Mouse (Mus musculus) midbrain, postnatal 0 days (tissue): ENCODE results near the gene Naxd. TPM values are rescaled to one million over a fixed set of nuclear protein-coding genes. Genes with fewer than 3 reads are reported as not detected.

Experiments used
- ATAC-seq: fragments of 200-750 bp; cut with Nextera tagmentation; 2 replicates; pipeline ENCODE4 v1.8.0; 2017; ENCODE audit warnings: moderate number of reproducible peaks, mild to moderate bottlenecking, moderate TSS enrichment, moderate library complexity; ENCODE audit not compliant: low FRiP score
- DNase-seq: peaks from one replicate; pipeline ENCODE4 v3.0.0-alpha.2; 2015; ENCODE audit warnings: low spot score
- H3K27ac ChIP-seq: fragments of 300-500 bp; sonication (generic); 2 replicates; pipeline ENCODE4 v1.5.1; 2014; ENCODE audit warnings: low read depth, mild to moderate bottlenecking, low read length, mixed read lengths
- H3K27me3 ChIP-seq: fragments of 300-500 bp; sonication (generic); 2 replicates; pipeline ENCODE4 v1.6.1; 2014; ENCODE audit warnings: low read length, control low read depth, mixed read lengths; ENCODE audit not compliant: insufficient read depth
- H3K36me3 ChIP-seq: fragments of 300-500 bp; sonication (generic); 2 replicates; pipeline ENCODE4 v1.6.1; 2014; ENCODE audit warnings: low read length, control low read depth, mixed read lengths; ENCODE audit not compliant: insufficient read depth
- H3K4me1 ChIP-seq: fragments of 300-500 bp; sonication (generic); 2 replicates; pipeline ENCODE4 v1.6.1; 2014; ENCODE audit warnings: mild to moderate bottlenecking, control low read depth, antibody characterized with exemption, low read length, mixed read lengths; ENCODE audit not compliant: insufficient read depth
- H3K4me2 ChIP-seq: fragments of 300-500 bp; sonication (generic); 2 replicates; pipeline ENCODE4 v1.6.1; 2014; ENCODE audit warnings: low read depth, mild to moderate bottlenecking, low read length, mixed read lengths; ENCODE audit not compliant: poor library complexity, severe bottlenecking
- H3K4me3 ChIP-seq: fragments of 300-500 bp; sonication (generic); 2 replicates; pipeline ENCODE4 v1.5.1; 2014; ENCODE audit warnings: low read depth, mild to moderate bottlenecking, low read length, moderate library complexity
- H3K9ac ChIP-seq: fragments of 300-500 bp; sonication (generic); replicated peaks from 2 replicates; pipeline ENCODE4 v1.6.1; 2014; ENCODE audit warnings: mild to moderate bottlenecking, low read length, moderate library complexity, mixed read lengths; ENCODE audit not compliant: poor library complexity, severe bottlenecking
- H3K9me3 ChIP-seq: fragments of 300-500 bp; sonication (generic); 2 replicates; pipeline ENCODE4 v1.6.1; 2016; ENCODE audit warnings: low read length, control low read depth
- CTCF ChIP-seq: IDR thresholded peaks from 2 replicates; pipeline ENCODE4 v1.5.1; 2016; ENCODE audit warnings: antibody characterized with exemption, mild to moderate bottlenecking
- WGBS: fragments of 180-500 bp; shearing (Covaris S2); extraction: QIAGEN DNeasy Blood & Tissue Kit; methylation state at CpG from one replicate; pipeline ENCODE4 v1.1.7; 2014; 5-methylcytosine and 5-hydroxymethylcytosine counted together
- polyA plus RNA-seq: library from polyadenylated mRNA; unstranded; fragments of >200 nt; fragmentation: Nextera tagmentation; extraction: Ambion mirVana; gene quantifications from 2 replicates; pipeline ENCODE4 v1.2.1, GENCODE M21; 2015
- total RNA-seq: library from RNA; depleted of rRNA; stranded (reverse); fragments of >200 nt; gene quantifications from 2 replicates; pipeline ENCODE4 v1.2.3, GENCODE M21; 2014

Gene Naxd
- total and polyA plus RNA-seq, 2 experiments from 2014 or later: 88.6 to 106 TPM

DNA sequence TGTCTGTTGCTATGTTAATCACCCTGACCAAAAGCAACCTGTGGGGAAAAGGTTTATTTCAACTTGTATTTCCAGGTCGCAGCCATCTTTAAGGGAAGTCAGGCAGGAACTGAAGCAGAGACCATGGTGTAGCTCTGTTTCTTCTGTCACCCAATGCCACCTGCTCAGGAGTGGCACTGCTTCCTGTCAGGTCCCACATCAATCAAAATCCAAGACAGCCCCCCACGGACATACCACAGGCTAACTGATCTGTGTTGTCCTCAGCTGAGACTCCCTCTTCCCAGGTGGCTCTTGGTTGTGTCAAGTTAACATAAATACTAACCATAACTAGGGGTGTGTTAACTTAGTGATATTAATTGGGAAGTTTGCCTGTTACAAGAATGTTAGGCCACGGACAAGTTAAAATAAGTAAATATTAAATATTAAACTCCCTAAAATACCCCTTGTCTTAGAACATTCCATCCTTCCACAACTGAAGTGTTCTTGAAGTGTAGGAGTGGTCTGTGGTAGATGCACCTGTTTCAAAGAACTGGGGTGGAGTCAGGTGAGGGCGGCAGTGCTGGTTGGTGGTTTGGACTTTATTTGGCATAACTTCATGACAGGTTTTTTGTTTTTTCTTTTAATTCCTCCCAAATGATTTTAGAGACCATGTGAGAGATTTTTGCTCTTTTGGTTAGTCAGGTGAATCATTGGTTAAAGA lies 1.6 kb downstream of the Naxd start:
- H3K9me3 ChIP-seq: no peaks in the 10 kb centered on the region
- TF ChIP-seq CTCF: no peak
- no peak overlapping the region for H3K4me3 ChIP-seq
- no peak overlapping the region for H3K9ac ChIP-seq
- H3K27me3 ChIP-seq: no peaks in the 10 kb centered on the region
- WGBS: 89% methylated on average over 4 of the region's 4 CpGs
- H3K36me3 ChIP-seq: peaks cover 5% of the 10 kb centered on the region
- peaks cover 6% of the 10 kb centered on the region for H3K4me1 ChIP-seq
- no peak overlapping the region for H3K4me2 ChIP-seq
- no peak overlapping the region for H3K27ac ChIP-seq
- DNase-seq (no peak), ATAC-seq (no peak)

DNA sequence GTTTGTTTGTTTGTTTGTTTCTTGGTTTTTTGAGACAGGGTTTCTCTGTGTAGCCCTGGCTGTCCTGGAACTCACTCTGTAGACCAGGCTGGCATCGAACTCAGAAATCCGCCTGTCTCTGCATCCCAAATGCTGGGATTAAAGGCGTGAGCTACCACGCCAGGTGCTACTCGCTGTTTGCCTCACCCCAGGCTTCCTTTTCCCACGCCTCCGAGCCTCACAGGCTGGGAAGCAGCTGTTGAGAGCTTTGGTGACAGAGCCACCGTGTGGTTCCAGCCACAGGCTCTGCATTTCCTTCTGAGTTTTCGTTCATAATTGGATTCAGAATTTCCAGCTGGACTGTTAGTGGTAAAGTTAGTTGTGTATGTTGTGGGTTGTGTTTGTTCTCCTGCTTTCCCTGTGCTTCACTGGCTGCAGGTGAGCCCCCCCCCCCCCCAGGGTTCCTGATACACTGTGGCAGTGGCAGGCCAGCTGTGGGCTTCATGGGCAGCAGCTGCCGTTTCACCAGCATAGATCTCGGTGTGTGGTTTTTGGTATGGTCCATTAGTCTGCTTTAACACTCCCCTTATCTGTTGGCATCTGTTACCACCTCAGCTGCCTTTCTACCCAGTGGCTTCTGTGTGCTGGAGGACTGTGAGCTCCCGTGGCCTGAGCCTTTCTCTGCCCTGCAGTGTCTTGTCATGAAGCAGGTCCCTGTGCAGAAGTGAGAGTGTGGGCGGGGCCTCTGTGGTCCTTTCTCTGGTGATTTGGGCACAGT lies 6.3 kb downstream of the Naxd start:
- H3K36me3 ChIP-seq: peaks cover 45% of the 10 kb centered on the region
- no peaks in the 10 kb centered on the region for H3K27me3 ChIP-seq
- no peak for ATAC-seq
- WGBS: 89% methylated on average over 13 of the region's 13 CpGs
- H3K27ac ChIP-seq: no peak overlapping the region
- no peak for TF ChIP-seq CTCF
- H3K4me1 ChIP-seq: no peaks in the 10 kb centered on the region
- H3K4me3 ChIP-seq: no peak overlapping the region
- no peaks in the 10 kb centered on the region for H3K9me3 ChIP-seq
- no peak for DNase-seq
- no peak overlapping the region for H3K9ac ChIP-seq
- no peak overlapping the region for H3K4me2 ChIP-seq

DNA sequence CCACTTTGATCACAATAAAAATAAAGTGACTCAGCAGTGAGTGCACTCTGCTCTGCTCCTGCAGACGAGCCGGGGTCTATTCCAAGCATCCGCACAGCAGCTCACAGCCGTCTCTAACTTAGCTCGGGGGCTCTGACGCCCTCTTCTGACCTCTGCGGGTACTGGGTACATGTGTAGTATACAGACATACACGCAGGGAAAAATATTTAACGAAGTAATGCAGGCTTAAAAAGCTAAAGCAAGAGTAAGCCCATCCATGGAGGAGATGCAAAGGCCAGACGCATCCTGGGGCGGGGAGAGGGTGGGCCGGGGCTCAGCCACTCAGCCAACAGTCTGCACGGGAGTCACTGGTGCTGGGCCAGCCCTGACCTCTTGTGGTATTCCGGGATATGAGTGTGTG lies 8.8 kb downstream of the Naxd start:
- Histone ChIP-seq H3K4me1 (no peaks in the 10 kb centered on the region), H3K4me3 (no peak overlapping the region), H3K9ac (no peak overlapping the region), H3K27ac (no peak overlapping the region), H3K9me3 (no peaks in the 10 kb centered on the region), H3K27me3 (no peaks in the 10 kb centered on the region), H3K4me2 (no peak overlapping the region), H3K36me3 (peaks cover 67% of the 10 kb centered on the region)
- ATAC-seq: no peak
- no peak for DNase-seq
- 88% methylated on average over 14 of the region's 14 CpGs for WGBS
- no peak for TF ChIP-seq CTCF

DNA sequence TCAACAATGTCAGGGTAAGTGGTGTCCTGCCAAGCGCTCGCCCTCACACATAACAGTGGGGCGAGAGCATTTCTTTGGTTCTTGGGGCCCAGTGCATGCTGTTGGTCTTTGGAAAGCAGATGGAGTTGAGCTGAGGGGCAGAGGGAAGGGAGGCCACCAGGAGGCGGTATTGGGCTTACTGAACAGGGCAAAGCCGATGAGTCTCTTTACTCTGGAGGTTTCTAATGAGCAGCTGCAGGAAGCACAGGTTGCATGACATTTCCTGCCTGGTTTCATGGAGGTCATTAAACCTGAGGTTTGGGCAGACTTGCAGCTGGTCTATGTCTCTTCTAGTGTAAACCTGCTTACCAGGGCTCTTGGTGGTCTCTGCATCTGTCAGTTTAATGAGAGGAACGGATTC lies 9.5 kb downstream of the Naxd start:
- Histone ChIP-seq H3K4me2 (no peak overlapping the region), H3K36me3 (peaks cover 72% of the 10 kb centered on the region), H3K27me3 (no peaks in the 10 kb centered on the region), H3K9me3 (no peaks in the 10 kb centered on the region), H3K4me3 (no peak overlapping the region), H3K9ac (no peak overlapping the region), H3K4me1 (no peaks in the 10 kb centered on the region), H3K27ac (no peak overlapping the region)
- TF ChIP-seq CTCF: peak; percentile 63
- ATAC-seq (no peak), DNase-seq (peak; percentile 21)
- 77% methylated on average over 6 of the region's 6 CpGs for WGBS

DNA sequence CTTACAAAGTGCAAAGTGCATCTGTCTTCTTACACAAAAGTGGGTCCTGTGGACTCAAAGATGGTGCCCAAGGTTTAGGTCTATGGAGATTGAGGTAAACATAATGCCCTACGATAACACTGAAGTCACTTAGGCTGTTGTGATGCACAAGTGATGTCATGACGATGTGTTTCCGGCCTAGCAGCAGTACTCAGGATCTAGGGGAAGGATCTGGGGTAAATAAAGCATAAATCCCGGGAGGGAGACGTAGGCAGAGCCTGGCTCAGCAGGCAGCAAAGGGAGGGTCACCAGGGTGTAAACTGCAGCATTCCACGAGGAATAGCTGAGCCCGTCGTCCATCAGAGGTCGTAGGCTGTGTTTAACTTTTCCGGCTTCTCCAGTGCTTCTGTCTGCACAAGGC lies 11.6 kb downstream of the Naxd start:
- no peaks in the 10 kb centered on the region for H3K9me3 ChIP-seq
- 79% methylated on average over 10 of the region's 10 CpGs for WGBS
- no peaks in the 10 kb centered on the region for H3K4me1 ChIP-seq
- no peaks in the 10 kb centered on the region for H3K27me3 ChIP-seq
- no peak for ATAC-seq
- no peak for DNase-seq
- peaks cover 87% of the 10 kb centered on the region for H3K36me3 ChIP-seq
- TF ChIP-seq CTCF: no peak
- no peak overlapping the region for H3K4me2 ChIP-seq
- H3K9ac ChIP-seq: no peak overlapping the region
- H3K27ac ChIP-seq: no peak overlapping the region
- no peak overlapping the region for H3K4me3 ChIP-seq

DNA sequence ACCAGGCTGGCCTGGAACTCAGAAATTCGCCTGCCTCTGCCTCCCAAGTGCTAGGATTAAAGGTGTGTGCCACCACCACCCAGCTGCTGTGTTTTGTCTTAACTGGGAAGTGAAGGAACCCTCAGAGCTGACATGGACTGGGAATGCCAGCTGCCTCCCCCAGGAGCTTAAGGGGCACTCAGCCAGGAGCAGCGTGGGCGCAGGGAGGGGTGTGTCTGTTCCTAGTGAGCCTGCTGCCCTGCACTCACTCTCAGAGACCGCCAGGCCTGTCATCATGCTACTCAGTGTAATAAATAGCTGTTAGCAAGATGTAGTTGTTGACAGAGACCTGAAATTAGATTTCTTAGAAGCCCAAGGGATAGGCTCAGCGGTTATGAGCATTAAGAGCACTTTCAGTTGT lies 13.7 kb downstream of the Naxd start:
- Histone ChIP-seq H3K27ac (no peak overlapping the region), H3K4me1 (no peaks in the 10 kb centered on the region), H3K9me3 (no peaks in the 10 kb centered on the region), H3K9ac (no peak overlapping the region), H3K36me3 (peaks cover 83% of the 10 kb centered on the region), H3K27me3 (no peaks in the 10 kb centered on the region), H3K4me3 (no peak overlapping the region), H3K4me2 (no peak overlapping the region)
- no peak for ATAC-seq
- DNase-seq: no peak
- WGBS: 95% methylated on average over 5 of the region's 5 CpGs
- TF ChIP-seq CTCF: no peak
